Mouse (Mus musculus) heart, embryonic 16.5 days (tissue): ENCODE measurements at regions not wholly inside any gene's neighbourhood (a gene's known extent, or its start where the extent isn't known, plus 50 kb on each side); places are given as distances from the start of the nearest gene placed in this dataset.

Experiments
- ATAC-seq: fragments of 200-750 bp; cut with Nextera tagmentation; replicated peaks from 2 replicates; pipeline ENCODE4 v1.8.0; 2017; ENCODE audit warnings: moderate number of reproducible peaks; ENCODE audit not compliant: insufficient read depth, low FRiP score; ENCODE audit errors: extremely low read depth
- H3K27ac ChIP-seq: fragments of 300-500 bp; sonication (generic); 2 replicates; pipeline ENCODE4 v1.5.1; 2014; ENCODE audit warnings: mild to moderate bottlenecking, low read length, control low read depth, moderate library complexity
- H3K27me3 ChIP-seq: fragments of 300-500 bp; sonication (generic); 2 replicates; pipeline ENCODE4 v1.6.1; 2014; ENCODE audit warnings: low read length, mixed read lengths; ENCODE audit not compliant: control insufficient read depth, insufficient read depth
- H3K36me3 ChIP-seq: fragments of 300-500 bp; sonication (generic); 2 replicates; pipeline ENCODE4 v1.6.1; 2014; ENCODE audit not compliant: control insufficient read depth, insufficient read depth
- H3K4me1 ChIP-seq: fragments of 300-500 bp; sonication (generic); 2 replicates; pipeline ENCODE4 v1.6.1; 2014; ENCODE audit warnings: low read length, mixed read lengths; ENCODE audit not compliant: control insufficient read depth, insufficient read depth
- H3K4me2 ChIP-seq: fragments of 300-500 bp; sonication (generic); 2 replicates; pipeline ENCODE4 v1.6.1; 2014; ENCODE audit warnings: low read depth, mild to moderate bottlenecking, control low read depth, low read length
- H3K4me3 ChIP-seq: fragments of 300-500 bp; sonication (generic); 2 replicates; pipeline ENCODE4 v1.5.1; 2014; ENCODE audit warnings: mild to moderate bottlenecking, control low read depth, low read length
- H3K9ac ChIP-seq: fragments of 300-500 bp; sonication (generic); 2 replicates; pipeline ENCODE4 v1.6.1; 2014; ENCODE audit warnings: low read length, control low read depth
- H3K9me3 ChIP-seq: fragments of 300-500 bp; sonication (generic); replicated peaks from 2 replicates; pipeline ENCODE4 v1.6.1; 2016; ENCODE audit warnings: low read length; ENCODE audit not compliant: control insufficient read depth
- WGBS: fragments of 180-500 bp; shearing (Covaris S2); extraction: QIAGEN DNeasy Blood & Tissue Kit; methylation state at CpG from one replicate; pipeline ENCODE4 v1.1.7; 2014; 5-methylcytosine and 5-hydroxymethylcytosine counted together

GRCm38 (mm10) chr7:128861376-128861775, 116.6 kb downstream of the Sec23ip start:
- Histone ChIP-seq H3K36me3 (no peaks in the 10 kb centered on the region), H3K9me3 (0 out of 2 replicates have a peak, but pooled peaks cover 4% of the 10 kb centered on the region), H3K9ac (no peak overlapping the region), H3K4me1 (no peaks in the 10 kb centered on the region), H3K4me2 (no peak overlapping the region), H3K27ac (no peak overlapping the region), H3K27me3 (no peaks in the 10 kb centered on the region), H3K4me3 (no peak overlapping the region)
- WGBS = 79% methylated on average over 8 of the region's 8 CpGs
- no peak for ATAC-seq

GRCm38 (mm10) chr7:128868799-128869198, 124.1 kb downstream of the Sec23ip start:
- Histone ChIP-seq H3K4me3 (no peak overlapping the region), H3K9me3 (0 out of 2 replicates have a peak, but pooled peaks cover 4% of the 10 kb centered on the region), H3K27ac (no peak overlapping the region), H3K36me3 (no peaks in the 10 kb centered on the region), H3K4me1 (no peaks in the 10 kb centered on the region), H3K27me3 (no peaks in the 10 kb centered on the region), H3K4me2 (no peak overlapping the region), H3K9ac (no peak overlapping the region)
- ATAC-seq = no peak
- WGBS = 45% methylated on average over 2 of the region's 2 CpGs

- no peak overlapping the region for H3K9ac ChIP-seq
- H3K36me3 ChIP-seq = no peaks in the 10 kb centered on the region
- no peaks in the 10 kb centered on the region for H3K27me3 ChIP-seq
- no peak overlapping the region for H3K27ac ChIP-seq
- WGBS = 53% methylated on average over 3 of the region's 3 CpGs
- ATAC-seq = no peak
- no peak overlapping the region for H3K4me2 ChIP-seq
- H3K9me3 ChIP-seq = 0 out of 2 replicates have a peak, but pooled peaks cover 2% of the 10 kb centered on the region
- H3K4me3 ChIP-seq = no peak overlapping the region
- H3K4me1 ChIP-seq = no peaks in the 10 kb centered on the region
Observed at GRCm38 (mm10) chr7:128884015-128884414, 139.3 kb downstream of the Sec23ip start.

GRCm38 (mm10) chr7:128885551-128885950, 140.8 kb downstream of the Sec23ip start:
- ATAC-seq = no peak
- no peak overlapping the region for H3K4me2 ChIP-seq
- WGBS = 85% methylated on average over 4 of the region's 4 CpGs

GRCm38 (mm10) chr7:128910134-128910533, 165.4 kb downstream of the Sec23ip start:
- no peak overlapping the region for H3K4me2 ChIP-seq
- WGBS = 78% methylated on average over 4 of the region's 4 CpGs
- ATAC-seq = no peak
- no peaks in the 10 kb centered on the region; the same call in 1 of the 2 replicates for H3K9me3 ChIP-seq
- no peak overlapping the region for H3K4me3 ChIP-seq
- no peaks in the 10 kb centered on the region for H3K4me1 ChIP-seq
- H3K27ac ChIP-seq = no peak overlapping the region
- H3K27me3 ChIP-seq = no peaks in the 10 kb centered on the region
- no peaks in the 10 kb centered on the region for H3K36me3 ChIP-seq
- H3K9ac ChIP-seq = no peak overlapping the region

More at GRCm38 (mm10) chr7:128885551-128885950, 140.8 kb downstream of the Sec23ip start:
- no peaks in the 10 kb centered on the region for H3K36me3 ChIP-seq
- no peak overlapping the region for H3K4me3 ChIP-seq
- no peaks in the 10 kb centered on the region for H3K4me1 ChIP-seq
- no peak overlapping the region for H3K27ac ChIP-seq
- 0 out of 2 replicates have a peak, but pooled peaks cover 2% of the 10 kb centered on the region for H3K9me3 ChIP-seq
- no peaks in the 10 kb centered on the region for H3K27me3 ChIP-seq
- H3K9ac ChIP-seq = no peak overlapping the region

- H3K4me3 ChIP-seq = no peak overlapping the region
- no peak overlapping the region for H3K27ac ChIP-seq
- no peak for ATAC-seq
- no peak overlapping the region for H3K4me2 ChIP-seq
- H3K9ac ChIP-seq = no peak overlapping the region
- no peaks in the 10 kb centered on the region; the same call in 1 of the 2 replicates for H3K9me3 ChIP-seq
- no peaks in the 10 kb centered on the region for H3K4me1 ChIP-seq
- H3K27me3 ChIP-seq = no peaks in the 10 kb centered on the region
- H3K36me3 ChIP-seq = no peaks in the 10 kb centered on the region
- 31% methylated on average over 6 of the region's 6 CpGs for WGBS
Observed at GRCm38 (mm10) chr7:128937976-128938730, 193.4 kb downstream of the Sec23ip start.

GRCm38 (mm10) chr7:128960575-128960974, 215.8 kb downstream of the Sec23ip start:
- WGBS = 83% methylated on average over 5 of the region's 5 CpGs
- no peak overlapping the region for H3K9ac ChIP-seq
- no peak for ATAC-seq

GRCm38 (mm10) chr7:128979904-128980303, 235.2 kb downstream of the Sec23ip start:
- WGBS = 74% methylated on average over 4 of the region's 4 CpGs
- no peaks in the 10 kb centered on the region for H3K9me3 ChIP-seq
- no peaks in the 10 kb centered on the region for H3K4me1 ChIP-seq
- H3K4me3 ChIP-seq = no peak overlapping the region
- H3K4me2 ChIP-seq = no peak overlapping the region
- H3K27me3 ChIP-seq = no peaks in the 10 kb centered on the region
- no peak overlapping the region for H3K9ac ChIP-seq
- no peaks in the 10 kb centered on the region for H3K36me3 ChIP-seq
- no peak overlapping the region for H3K27ac ChIP-seq
- no peak for ATAC-seq

More at GRCm38 (mm10) chr7:128960575-128960974, 215.8 kb downstream of the Sec23ip start:
- Histone ChIP-seq H3K4me3 (no peak overlapping the region), H3K36me3 (no peaks in the 10 kb centered on the region), H3K27ac (no peak overlapping the region), H3K4me1 (no peaks in the 10 kb centered on the region), H3K4me2 (no peak overlapping the region), H3K27me3 (no peaks in the 10 kb centered on the region), H3K9me3 (no peaks in the 10 kb centered on the region)

- no peaks in the 10 kb centered on the region for H3K27me3 ChIP-seq
Observed at GRCm38 (mm10) chr7:128980827-128981226, 236.1 kb downstream of the Sec23ip start.

More at GRCm38 (mm10) chr7:128980827-128981226, 236.1 kb downstream of the Sec23ip start:
- Histone ChIP-seq H3K4me1 (no peaks in the 10 kb centered on the region), H3K36me3 (no peaks in the 10 kb centered on the region), H3K27ac (no peak overlapping the region), H3K4me3 (no peak overlapping the region), H3K4me2 (no peak overlapping the region), H3K9me3 (no peaks in the 10 kb centered on the region), H3K9ac (no peak overlapping the region)
- no peak for ATAC-seq
- WGBS = 55% methylated on average over 7 of the region's 7 CpGs
